Mouse (Mus musculus) c-Kit-positive CD71-positive TER-119-positive erythroid progenitor cells, embryonic 14.5 days (primary cell): ENCODE measurements around the gene Fbxo7.

ENCODE experiments used
- DNase-seq: peaks from one replicate; pipeline ENCODE4 v3.0.0-alpha.2; 2013; ENCODE audit warnings: low spot score

Fbxo7 gene

GRCm38 (mm10) chr10:86043651-86044050, 21.9 kb downstream of the Fbxo7 start:
- no peak for DNase-seq

- no peak for DNase-seq
These were observed 22.3 kb downstream of the Fbxo7 start for GRCm38 (mm10) chr10:86044066-86044465.

DNA sequence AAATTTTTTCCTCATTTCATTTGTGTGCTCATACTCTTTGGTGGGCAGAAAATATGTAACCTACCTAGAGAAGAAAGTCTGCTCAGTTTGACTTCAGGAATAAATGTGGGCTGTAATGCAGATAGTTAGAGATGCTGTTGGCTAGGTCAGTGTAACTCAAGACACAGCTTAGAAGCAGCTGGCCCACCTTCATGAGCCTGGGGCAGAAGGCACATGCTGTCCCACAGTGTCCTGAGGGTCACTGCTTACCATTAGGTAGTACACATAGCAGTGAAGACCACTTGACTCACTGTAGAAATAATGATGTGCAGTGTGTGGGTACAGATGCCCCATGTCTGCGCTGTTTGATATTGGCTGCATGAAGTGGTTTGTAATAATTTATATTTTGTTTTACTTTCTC, 24.6 kb downstream of the Fbxo7 start:
- no peak for DNase-seq

GRCm38 (mm10) chr10:86047786-86048185, 26.0 kb downstream of the Fbxo7 start:
- no peak for DNase-seq

- DNase-seq: no peak
These were observed 28.8 kb downstream of the Fbxo7 start for GRCm38 (mm10) chr10:86050522-86050921.

DNA sequence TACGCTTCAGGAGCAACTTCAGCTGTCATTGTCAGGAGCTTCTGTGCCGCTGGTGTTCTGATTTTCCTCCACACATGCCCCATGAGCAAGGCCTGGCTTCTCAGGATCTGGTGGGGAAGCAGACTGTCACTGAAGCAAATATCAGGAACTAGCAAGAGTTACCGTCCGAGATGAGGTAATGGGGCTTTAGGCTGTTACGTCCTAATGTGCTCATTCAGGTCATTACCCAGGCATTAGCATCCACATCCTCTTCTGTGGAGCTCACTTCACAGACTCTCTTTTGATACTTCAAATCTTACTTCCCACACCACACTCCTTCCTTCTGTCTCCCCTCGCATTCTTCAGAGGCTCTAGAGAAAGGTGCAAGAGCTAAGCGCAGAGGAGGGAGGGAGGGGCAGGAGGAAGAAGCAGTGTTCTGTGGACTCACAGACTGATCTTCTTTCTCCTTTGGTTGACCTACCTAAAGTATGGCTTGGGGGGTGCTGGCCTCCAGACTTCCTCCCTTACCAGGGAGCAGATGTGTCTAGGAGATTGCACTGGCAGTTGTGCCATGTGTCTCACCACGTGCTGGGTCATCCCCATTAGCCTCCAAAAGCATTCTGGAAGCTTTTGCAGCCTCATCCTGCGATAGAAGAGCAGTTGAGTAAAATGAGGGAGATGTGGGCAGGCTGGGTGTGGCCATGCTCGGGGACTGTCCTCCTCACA, 31.2 kb downstream of the Fbxo7 start:
- DNase-seq: peak; percentile 18

- no peak for DNase-seq
These were observed 34.6 kb downstream of the Fbxo7 start for GRCm38 (mm10) chr10:86056297-86056903.

DNA sequence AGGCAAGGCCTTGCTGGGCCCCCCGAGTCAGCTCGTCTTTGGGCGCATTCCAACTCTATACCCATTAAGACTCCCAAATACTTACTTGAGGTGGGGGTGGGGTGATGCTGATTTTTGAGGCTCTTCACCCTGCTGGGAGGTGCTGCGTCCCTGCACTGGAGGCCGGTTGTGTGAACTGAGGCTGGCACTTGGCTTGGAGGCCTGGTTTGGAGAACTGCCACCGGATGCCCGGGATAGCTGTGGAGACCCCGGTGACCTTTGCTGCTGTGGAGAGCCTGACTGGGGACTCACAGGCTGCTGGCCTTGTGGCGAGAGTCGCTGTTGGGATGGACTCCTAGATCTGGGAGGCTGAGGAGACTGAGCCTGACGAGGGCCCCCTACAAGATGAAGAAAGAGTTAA, 35.5 kb downstream of the Fbxo7 start:
- no peak for DNase-seq

GRCm38 (mm10) chr10:86057712-86058111, 35.9 kb downstream of the Fbxo7 start:
- DNase-seq: no peak

DNA sequence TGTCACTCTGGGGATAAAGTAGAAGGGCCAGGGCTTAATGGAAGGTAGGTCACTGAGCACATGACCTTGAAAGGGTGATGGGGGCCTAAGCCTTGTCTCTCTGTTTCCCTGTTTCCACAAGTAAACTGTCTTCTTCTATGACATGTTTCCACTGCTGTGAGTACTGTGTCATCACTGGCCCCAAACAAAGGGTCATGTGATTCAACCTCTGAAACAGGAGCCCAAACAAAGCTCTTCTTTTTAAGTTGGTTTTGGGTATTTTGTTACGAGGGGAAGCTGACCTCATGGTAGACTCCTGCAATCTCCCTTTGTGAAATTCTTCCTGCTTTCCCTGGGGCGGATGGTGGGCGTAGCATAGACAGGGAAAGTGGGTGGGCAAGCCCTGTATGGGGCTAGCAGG, 38.5 kb downstream of the Fbxo7 start:
- DNase-seq: no peak

DNA sequence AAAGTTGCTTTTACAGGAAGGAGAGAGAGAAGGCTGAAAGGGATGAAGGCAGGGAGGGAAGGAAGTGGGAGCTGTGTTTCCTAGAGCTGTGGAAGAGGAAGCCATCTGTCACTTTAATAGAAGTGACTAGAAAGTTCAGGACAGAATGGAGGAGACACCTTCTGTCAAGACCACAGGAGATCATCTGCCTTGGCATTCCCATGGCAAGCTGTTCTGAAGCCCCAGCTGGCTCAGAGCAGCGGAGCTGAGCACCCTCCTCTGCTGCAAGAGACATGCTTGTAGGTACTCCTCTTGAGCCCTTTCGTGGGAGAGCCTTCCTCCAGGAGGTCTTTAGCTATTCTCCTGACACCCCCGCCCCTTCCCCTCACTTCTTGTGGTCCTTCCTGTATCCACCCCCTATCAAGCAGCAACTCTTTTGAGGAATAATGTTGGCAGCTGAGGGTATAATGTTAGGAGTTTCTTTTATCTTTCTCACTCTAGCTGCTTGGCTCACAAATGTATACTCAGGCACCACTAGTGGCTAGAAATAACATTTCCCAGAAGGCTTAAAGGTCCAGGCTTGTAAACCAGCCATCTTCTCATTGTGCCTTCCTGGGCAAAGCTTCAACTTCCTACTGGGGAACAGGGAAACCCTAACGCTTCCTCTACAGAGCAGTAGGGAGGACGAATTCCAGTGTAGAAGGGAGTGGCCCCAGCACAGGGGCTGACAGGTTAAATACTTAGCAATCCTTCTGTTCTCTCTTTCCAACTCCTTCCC, 40.7 kb downstream of the Fbxo7 start:
- no peak for DNase-seq

DNA sequence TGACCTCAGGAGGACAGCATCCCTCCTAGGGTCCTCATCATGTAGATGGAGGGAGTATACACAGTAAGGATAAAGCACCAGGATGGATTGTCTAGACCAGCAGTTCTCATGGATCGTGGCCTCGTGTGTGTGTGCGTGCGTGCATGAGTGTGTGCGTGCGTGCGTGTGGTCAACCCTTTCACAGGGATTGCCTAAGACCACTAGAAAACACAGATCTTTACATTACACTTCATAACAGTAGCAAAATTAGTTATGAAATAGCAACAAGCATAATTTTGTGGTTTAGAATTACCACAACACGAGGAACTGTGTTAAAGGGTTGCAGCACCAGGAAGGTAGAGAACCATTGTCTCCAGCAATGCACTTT, 41.2 kb downstream of the Fbxo7 start:
- DNase-seq: no peak

- peak; percentile 28 for DNase-seq
These were observed 43.2 kb downstream of the Fbxo7 start for GRCm38 (mm10) chr10:86064937-86065336.

DNA sequence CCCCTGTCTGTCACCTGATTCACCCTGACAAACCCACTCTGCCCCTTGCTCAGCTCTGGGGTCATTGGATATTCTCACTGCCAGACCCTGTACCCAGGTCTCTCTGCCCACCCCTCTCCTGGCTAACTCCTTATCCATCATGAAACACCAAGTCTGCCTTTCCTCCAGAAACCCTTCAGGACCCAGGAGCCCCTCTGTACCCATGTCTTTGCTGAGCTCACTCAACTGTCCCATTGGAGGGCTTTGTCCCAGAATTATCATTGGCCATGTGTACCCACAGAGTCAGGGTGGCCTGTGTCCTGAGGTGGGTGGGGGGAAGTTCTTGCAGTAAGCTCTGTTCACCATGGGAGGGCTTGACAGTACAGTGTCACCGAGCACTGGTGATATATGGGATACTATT, 43.9 kb downstream of the Fbxo7 start:
- no peak for DNase-seq

DNA sequence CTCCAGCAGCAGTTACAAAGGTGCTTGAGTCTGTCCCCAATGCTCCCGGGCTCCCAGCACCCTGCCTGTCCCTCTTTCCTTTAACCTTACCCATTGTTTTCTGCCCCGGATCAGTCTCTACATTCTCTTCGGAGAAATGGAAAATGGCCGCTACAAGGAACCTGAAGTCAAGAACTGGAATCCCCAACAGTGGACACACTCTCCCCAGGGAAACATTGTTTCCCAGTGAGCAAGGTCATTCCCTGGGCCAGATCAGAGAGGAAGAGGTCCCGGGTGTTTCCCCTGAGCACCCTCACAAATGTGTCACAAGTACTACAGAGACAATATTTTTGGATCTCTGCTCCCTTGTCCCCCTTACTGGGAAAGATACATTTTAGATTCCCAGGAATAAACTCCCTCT, 44.9 kb downstream of the Fbxo7 start:
- DNase-seq: no peak

GRCm38 (mm10) chr10:86067911-86068310, 46.1 kb downstream of the Fbxo7 start:
- DNase-seq: no peak

DNA sequence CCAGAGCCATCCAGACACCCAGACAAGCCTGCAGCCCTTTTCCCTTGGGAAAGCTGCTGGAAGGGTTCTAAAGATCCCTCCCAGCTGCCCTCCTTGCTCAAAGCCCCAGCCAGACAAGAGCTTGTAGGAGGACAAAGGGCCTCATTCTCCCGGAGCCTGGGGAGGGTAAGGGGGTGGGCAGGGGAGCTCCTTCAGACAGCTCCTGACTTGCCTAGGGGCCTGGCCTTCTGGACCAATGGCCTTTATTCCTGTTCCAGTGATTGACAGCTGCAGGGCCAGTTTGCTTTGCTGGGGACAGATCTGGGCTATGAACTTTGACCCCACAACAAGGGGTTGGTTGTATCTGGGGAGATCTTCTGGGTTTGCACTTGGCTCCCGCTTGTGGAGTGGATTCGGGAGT, 47.6 kb downstream of the Fbxo7 start:
- DNase-seq: no peak

DNA sequence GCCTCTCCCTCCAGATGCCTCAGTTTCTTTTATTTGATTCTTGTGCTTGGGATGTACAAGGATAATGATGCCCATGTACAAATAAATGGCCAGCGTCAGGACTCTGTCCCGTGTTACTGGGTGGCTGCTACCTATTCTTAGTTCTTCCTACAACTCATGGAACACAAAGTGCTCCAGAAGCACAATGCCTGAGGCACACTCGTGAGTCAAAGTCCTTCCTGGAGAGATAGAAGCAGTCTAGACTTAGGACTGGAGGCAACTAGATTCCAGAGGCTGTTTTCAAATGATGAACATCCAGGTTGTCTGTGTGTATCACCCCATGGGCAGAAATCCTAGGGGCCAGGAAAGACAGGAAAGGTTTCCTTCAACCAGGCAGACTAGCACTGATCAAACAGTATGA, 49.0 kb downstream of the Fbxo7 start:
- DNase-seq: no peak

DNA sequence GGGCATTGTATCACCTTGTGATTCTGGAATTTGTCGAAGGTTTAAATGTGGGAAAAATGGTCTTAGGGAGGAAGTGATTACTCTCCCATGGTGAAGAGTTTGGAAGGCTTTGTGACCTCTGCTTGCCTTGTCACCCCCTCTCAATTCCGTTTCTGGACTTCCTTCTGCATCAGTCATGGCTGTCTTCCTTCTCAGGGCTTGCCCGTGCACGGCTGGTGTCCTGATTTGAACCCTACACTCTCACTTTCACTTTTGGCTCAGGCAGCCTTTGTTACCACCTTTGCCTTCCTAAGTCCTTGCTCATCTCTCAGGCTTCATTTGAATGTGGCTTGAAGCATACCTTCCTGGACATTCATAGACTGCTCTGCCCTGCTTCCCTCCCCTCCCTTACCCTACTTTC, 52.4 kb downstream of the Fbxo7 start:
- DNase-seq: no peak

- DNase-seq: no peak
These were observed 53.4 kb downstream of the Fbxo7 start for GRCm38 (mm10) chr10:86074971-86075711.

DNA sequence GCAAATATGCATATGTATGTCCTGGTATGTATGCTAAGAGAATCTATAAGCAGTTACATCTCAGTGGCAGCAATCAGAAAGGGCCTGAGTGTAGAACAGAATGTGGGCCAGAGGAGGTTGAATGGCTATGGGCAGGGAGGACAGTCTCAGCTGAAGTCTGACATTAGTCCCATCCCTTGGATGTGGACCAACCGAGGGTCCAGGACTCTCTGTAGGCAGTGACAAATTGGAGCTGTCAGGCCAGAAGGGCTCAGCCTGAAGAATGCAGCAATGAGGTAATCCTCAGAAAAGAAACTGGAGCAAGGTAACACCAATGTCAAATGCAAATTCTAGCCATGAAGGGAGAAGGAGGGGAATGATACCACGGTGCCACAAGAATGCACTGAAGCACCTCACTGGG, 55.5 kb downstream of the Fbxo7 start:
- no peak for DNase-seq

- DNase-seq: no peak
These were observed 57.0 kb downstream of the Fbxo7 start for GRCm38 (mm10) chr10:86078761-86079160.

DNA sequence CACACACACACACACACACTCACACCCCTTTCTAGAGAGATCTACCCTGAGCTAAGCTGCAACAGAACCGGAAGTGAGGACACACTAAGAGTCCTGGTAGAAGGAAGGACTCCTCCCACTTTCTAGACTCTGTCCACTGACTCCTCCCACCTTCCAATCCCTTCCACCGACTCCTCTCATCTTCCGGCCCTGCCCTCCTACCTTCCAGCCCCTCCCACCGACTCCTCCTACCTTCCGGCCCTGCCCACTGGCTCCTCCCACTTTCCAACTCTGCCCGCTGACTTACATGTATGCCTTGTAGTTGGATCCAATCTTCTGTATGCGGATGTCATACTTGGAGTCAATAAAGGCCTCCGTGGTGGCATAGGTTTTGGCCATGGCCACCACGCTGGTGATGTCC, 58.1 kb downstream of the Fbxo7 start:
- no peak for DNase-seq
